Mouse (Mus musculus) heart, postnatal 25 days (tissue): ENCODE measurements around the gene Des. TPM values are rescaled to one million over a fixed set of nuclear protein-coding genes. Genes with fewer than 3 reads are reported as not detected.

ENCODE experiments used
- DNase-seq: peaks from one replicate; pipeline ENCODE4 v3.0.0; 2022; ENCODE audit warnings: low spot score
- intact Hi-C: fragments of 180-260 bp; cut with DNase I; formaldehyde crosslinking; loops from one replicate; pipeline ENCODE4 v1.15.1; 2025
- total RNA-seq, 2 experiments: library from RNA; stranded (reverse); gene quantifications; 2 replicates each; pipeline ENCODE4 v1.2.3; 2021

Des gene
- total RNA-seq, 2 experiments from 2014 or later = 1,261 to 1,294 TPM

- no peak for DNase-seq
- intact Hi-C loops = loop anchor here (5.0 kb wide), 1 partner anchor 34 kb away; no protein-coding TSS in a partner anchor
Observed at GRCm38 (mm10) chr1:75406173-75406572, 46.0 kb downstream of the Des start.

GRCm38 (mm10) chr1:75407056-75407455, 46.9 kb downstream of the Des start:
- intact Hi-C loops = loop anchor here (5.0 kb wide), 1 partner anchor 35 kb away; no protein-coding TSS in a partner anchor
- DNase-seq = no peak

GRCm38 (mm10) chr1:75408210-75408609, 48.1 kb downstream of the Des start:
- intact Hi-C loops = loop anchor here (5.0 kb wide), 1 partner anchor 36 kb away; no protein-coding TSS in a partner anchor
- no peak for DNase-seq

GRCm38 (mm10) chr1:75409950-75410349, 49.8 kb downstream of the Des start:
- intact Hi-C loops = loop anchor here (5.0 kb wide), 1 partner anchor 38 kb away; no protein-coding TSS in a partner anchor
- DNase-seq = no peak

- intact Hi-C loops = no loop called here
- no peak for DNase-seq
Observed at GRCm38 (mm10) chr1:75412196-75412595, 52.1 kb downstream of the Des start.

- intact Hi-C loops = no loop called here
- no peak for DNase-seq
Observed at GRCm38 (mm10) chr1:75413749-75414148, 53.6 kb downstream of the Des start.

Other genes with a start within 250 kb of the Des start
- 1 to 10 TPM; 3.9 to 4.0 TPM for gene Nhej1, start 235.1 kb upstream of the Des start, total RNA-seq
- gene Slc23a3, start 226.4 kb upstream of the Des start, total RNA-seq = 1 to 10 TPM in 1 of 2 experiments, under 1 TPM in 1; 0.86 to 1.1 TPM
- 10 to 100 TPM; 21.3 to 23.7 TPM for gene Cnppd1, start 217.6 kb upstream of the Des start, total RNA-seq
- gene Retreg2, start 217.6 kb upstream of the Des start, total RNA-seq = 10 to 100 TPM; 19.5 to 23.5 TPM
- 10 to 100 TPM; 14.2 to 15.3 TPM for gene Zfand2b, start 191.7 kb upstream of the Des start, total RNA-seq
- gene Abcb6, start 179.9 kb upstream of the Des start, total RNA-seq = 10 to 100 TPM; 26.1 to 29.6 TPM
- gene Ankzf1, start 168.2 kb upstream of the Des start, total RNA-seq = 10 to 100 TPM; 11.2 to 12.9 TPM
- gene Atg9a, start 168.1 kb upstream of the Des start, total RNA-seq = 10 to 100 TPM; 68.2 to 72.9 TPM
- gene Glb1l, start 149.5 kb upstream of the Des start, total RNA-seq = 1 to 10 TPM; 2.3 to 4.0 TPM
- 10 to 100 TPM; 45.2 to 48.8 TPM for gene Stk16, start 149.5 kb upstream of the Des start, total RNA-seq
- 1,000 to 10,000 TPM; 1,036 to 1,088 TPM for gene Tuba4a, start 140.5 kb upstream of the Des start, total RNA-seq
- not detected for gene A630095N17Rik, start 128.2 kb upstream of the Des start, total RNA-seq
- 100 to 1,000 TPM in 1 of 2 experiments, 10 to 100 TPM in 1; 90.4 to 100 TPM for gene Dnajb2, start 123.9 kb upstream of the Des start, total RNA-seq
- gene Ptprn, start 95.8 kb upstream of the Des start, total RNA-seq = under 1 TPM; 0.86 to 0.92 TPM
- not detected for gene Resp18, start 81.9 kb upstream of the Des start, total RNA-seq
- 10 to 100 TPM; 81.8 to 82.7 TPM for gene Dnpep, start 42.3 kb upstream of the Des start, total RNA-seq
- 100 to 1,000 TPM; 141 to 144 TPM for gene Speg, start 15.0 kb downstream of the Des start, total RNA-seq
- gene Gmppa, start 75.6 kb downstream of the Des start, total RNA-seq = 10 to 100 TPM; 36.6 to 37.3 TPM
- not detected for gene Asic4, start 90.1 kb downstream of the Des start, total RNA-seq
- gene Chpf, start 119.0 kb downstream of the Des start, total RNA-seq = 10 to 100 TPM; 26.4 to 28.2 TPM
- under 1 TPM; 0.42 to 0.61 TPM for gene Tmem198, start 119.2 kb downstream of the Des start, total RNA-seq
- 100 to 1,000 TPM; 147 to 150 TPM for gene Obsl1, start 146.1 kb downstream of the Des start, total RNA-seq
- gene Inha, start 146.7 kb downstream of the Des start, total RNA-seq = 1 to 10 TPM; 4.8 to 5.0 TPM
- gene Stk11ip, start 161.2 kb downstream of the Des start, total RNA-seq = 1 to 10 TPM; 8.9 to 9.2 TPM
- gene Slc4a3, start 185.9 kb downstream of the Des start, total RNA-seq = 100 to 1,000 TPM; 220 to 242 TPM